In genomic region chr19:32470570-32471263, GRCm38 (mm10) we compare ENCODE assay signal across 13 mouse cellular contexts. TPM values are rescaled to one million over a fixed set of nuclear protein-coding genes. Genes with fewer than 3 reads are reported as not detected.
A peak's percentile ranks its signal among the peaks of the same experiment; 100 is the strongest.
DNase-seq lines count a peak whose midpoint lies in the region; ATAC-seq and TF ChIP-seq lines count a peak whose summit lies in the region.
"Had no signal": no experiment of that assay in that cellular context is flagged by ENCODE, and none has a peak within 500 bp of the region (broad histone marks: within the 10 kb centered on the region; RNA-seq: fewer than 3 reads in every experiment).

No protein-coding gene starts in this region.

- no peaks in the 10 kb centered on the region for H3K27me3 ChIP-seq in forebrain, embryonic 13.5 days
- no peaks in the 10 kb centered on the region for H3K27me3 ChIP-seq in forebrain, embryonic 16.5 days (replicated peaks; ENCODE audit: control insufficient read depth, insufficient read depth, low read length)
- H3K27me3 ChIP-seq in kidney, postnatal 0 days (ENCODE audit: insufficient read depth, low read length), result no peaks in the 10 kb centered on the region
- no peaks in the 10 kb centered on the region for H3K27me3 ChIP-seq in liver, embryonic 12.5 days (replicated peaks)
- no peaks in the 10 kb centered on the region for H3K27me3 ChIP-seq in midbrain, embryonic 16.5 days (ENCODE audit: control insufficient read depth, insufficient read depth, low read depth, low read length)
- no peaks in the 10 kb centered on the region for H3K27me3 ChIP-seq in intestine, embryonic 15.5 days (replicated peaks)
- H3K27me3 ChIP-seq: forebrain, embryonic 12.5 days had no signal

- no peak overlapping the region for H3K4me2 ChIP-seq in forebrain, embryonic 13.5 days
- H3K4me2 ChIP-seq in forebrain, embryonic 16.5 days (ENCODE audit: low read length), result no peak overlapping the region
- H3K4me2 ChIP-seq in kidney, postnatal 0 days (ENCODE audit: low read length), result no peak overlapping the region
- H3K4me2 ChIP-seq in liver, embryonic 12.5 days, result peak overlapping the region; percentile 36
- no peak overlapping the region for H3K4me2 ChIP-seq in midbrain, embryonic 16.5 days (ENCODE audit: low read length)
- no peak overlapping the region for H3K4me2 ChIP-seq in intestine, embryonic 15.5 days (replicated peaks)
- H3K4me2 ChIP-seq: forebrain, embryonic 12.5 days had no signal

- no peak for TF ChIP-seq CTCF in kidney, postnatal 0 days (IDR thresholded peaks at IDR 0.05; ENCODE audit: low read depth)

- no peaks in the 10 kb centered on the region for H3K9me3 ChIP-seq in forebrain, embryonic 13.5 days (replicated peaks)
- H3K9me3 ChIP-seq in forebrain, embryonic 16.5 days (ENCODE audit: control insufficient read depth, low read length), result 0 out of 2 replicates have a peak, but pooled peaks cover 2% of the 10 kb centered on the region
- no peaks in the 10 kb centered on the region for H3K9me3 ChIP-seq in kidney, postnatal 0 days (replicated peaks; ENCODE audit: low read length)
- H3K9me3 ChIP-seq in liver, embryonic 12.5 days (replicated peaks), result no peaks in the 10 kb centered on the region
- H3K9me3 ChIP-seq in midbrain, embryonic 16.5 days (replicated peaks; ENCODE audit: control insufficient read depth, low read length, poor library complexity, severe bottlenecking), result no peaks in the 10 kb centered on the region; the same call in 1 of the 2 replicates
- H3K9me3 ChIP-seq in intestine, embryonic 15.5 days, result no peaks in the 10 kb centered on the region
- H3K9me3 ChIP-seq: forebrain, embryonic 12.5 days; heart, embryonic 10.5 days had no signal

- no peak overlapping the region for H3K9ac ChIP-seq in forebrain, embryonic 13.5 days
- no peak overlapping the region for H3K9ac ChIP-seq in forebrain, embryonic 16.5 days (replicated peaks; ENCODE audit: low read depth, low read length)
- no peak overlapping the region for H3K9ac ChIP-seq in kidney, postnatal 0 days (ENCODE audit: low read depth, low read length)
- no peak overlapping the region for H3K9ac ChIP-seq in liver, embryonic 12.5 days
- no peak overlapping the region for H3K9ac ChIP-seq in midbrain, embryonic 16.5 days (ENCODE audit: low read depth, low read length)
- H3K9ac ChIP-seq in intestine, embryonic 15.5 days, result no peak overlapping the region
- H3K9ac ChIP-seq: forebrain, embryonic 12.5 days had no signal

- 0 out of 2 replicates have a peak, but pooled peaks have one; percentile 36 for ATAC-seq in forebrain, embryonic 13.5 days
- no peak for ATAC-seq in forebrain, embryonic 16.5 days
- ATAC-seq in kidney, postnatal 0 days (replicated peaks; ENCODE audit: low FRiP score, low read depth), result 0 out of 2 replicates have a peak, but pooled peaks have one; percentile 17
- 0 out of 2 replicates have a peak, but pooled peaks have one; percentile 33 for ATAC-seq in liver, embryonic 12.5 days
- peak; percentile 60; the same call in 1 of the 2 replicates for ATAC-seq in midbrain, embryonic 16.5 days
- no peak for ATAC-seq in intestine, embryonic 15.5 days

- no peaks in the 10 kb centered on the region for H3K36me3 ChIP-seq in forebrain, embryonic 13.5 days (ENCODE audit: poor library complexity, severe bottlenecking)
- H3K36me3 ChIP-seq in forebrain, embryonic 16.5 days (ENCODE audit: control insufficient read depth, insufficient read depth), result no peaks in the 10 kb centered on the region
- no peaks in the 10 kb centered on the region for H3K36me3 ChIP-seq in kidney, postnatal 0 days (ENCODE audit: insufficient read depth, low read length)
- H3K36me3 ChIP-seq in liver, embryonic 12.5 days, result no peaks in the 10 kb centered on the region
- no peaks in the 10 kb centered on the region for H3K36me3 ChIP-seq in midbrain, embryonic 16.5 days (ENCODE audit: control insufficient read depth, insufficient read depth, low read length)
- H3K36me3 ChIP-seq in intestine, embryonic 15.5 days, result no peaks in the 10 kb centered on the region
- H3K36me3 ChIP-seq: forebrain, embryonic 12.5 days; heart, embryonic 10.5 days had no signal

- H3K27ac ChIP-seq in forebrain, embryonic 13.5 days, result no peak overlapping the region
- no peak overlapping the region for H3K27ac ChIP-seq in forebrain, embryonic 16.5 days (ENCODE audit: low read length)
- H3K27ac ChIP-seq in kidney, postnatal 0 days, result no peak overlapping the region
- no peak overlapping the region for H3K27ac ChIP-seq in liver, embryonic 12.5 days
- H3K27ac ChIP-seq in midbrain, embryonic 16.5 days (ENCODE audit: low read length), result no peak overlapping the region
- no peak overlapping the region for H3K27ac ChIP-seq in intestine, embryonic 15.5 days
- H3K27ac ChIP-seq: forebrain, embryonic 12.5 days; heart, embryonic 10.5 days had no signal

- no peaks in the 10 kb centered on the region for H3K4me1 ChIP-seq in forebrain, embryonic 13.5 days
- no peaks in the 10 kb centered on the region for H3K4me1 ChIP-seq in forebrain, embryonic 16.5 days (replicated peaks; ENCODE audit: control insufficient read depth, insufficient read depth, low read length)
- H3K4me1 ChIP-seq in kidney, postnatal 0 days (replicated peaks; ENCODE audit: insufficient read depth, low read length), result no peaks in the 10 kb centered on the region
- peaks cover 30% of the 10 kb centered on the region for H3K4me1 ChIP-seq in liver, embryonic 12.5 days
- H3K4me1 ChIP-seq in midbrain, embryonic 16.5 days (ENCODE audit: control insufficient read depth, insufficient read depth, low read length), result no peaks in the 10 kb centered on the region
- H3K4me1 ChIP-seq in intestine, embryonic 15.5 days (replicated peaks), result no peaks in the 10 kb centered on the region
- H3K4me1 ChIP-seq: forebrain, embryonic 12.5 days; heart, embryonic 10.5 days had no signal

- no peak for DNase-seq in kidney, postnatal 0 days (ENCODE audit: low spot score)
- DNase-seq in kidney, adult 11 months, result no peak
- no peak for DNase-seq in layer of hippocampus, adult 9-11 months
- DNase-seq: adrenal gland, adult 8-10 months; gastrocnemius, postnatal 14 days; thymus, adult 18-20 months had no signal

- 90% methylated on average over 13 of the region's 13 CpGs for WGBS in forebrain, embryonic 13.5 days
- 89% methylated on average over 13 of the region's 13 CpGs for WGBS in forebrain, embryonic 16.5 days
- WGBS in kidney, postnatal 0 days, result 89% methylated on average over 13 of the region's 13 CpGs
- 71% methylated on average over 13 of the region's 13 CpGs for WGBS in liver, embryonic 12.5 days (ENCODE audit: insufficient replicate concordance)
- 93% methylated on average over 13 of the region's 13 CpGs for WGBS in midbrain, embryonic 16.5 days
- 81% methylated on average over 13 of the region's 13 CpGs for WGBS in intestine, embryonic 15.5 days

- H3K4me3 ChIP-seq in forebrain, embryonic 13.5 days, result no peak overlapping the region
- no peak overlapping the region for H3K4me3 ChIP-seq in forebrain, embryonic 16.5 days (replicated peaks; ENCODE audit: low read length)
- no peak overlapping the region for H3K4me3 ChIP-seq in kidney, postnatal 0 days (replicated peaks; ENCODE audit: low read depth, low read length)
- H3K4me3 ChIP-seq in liver, embryonic 12.5 days, result no peak overlapping the region
- H3K4me3 ChIP-seq in midbrain, embryonic 16.5 days (ENCODE audit: low read depth, low read length), result no peak overlapping the region
- H3K4me3 ChIP-seq in intestine, embryonic 15.5 days (replicated peaks), result no peak overlapping the region
- H3K4me3 ChIP-seq: forebrain, embryonic 12.5 days; heart, embryonic 10.5 days had no signal

RNA-seq across cellular contexts. Expression of gene Rpl9-ps6, which starts 4.3 kb away (rescaled TPM):
- polyA plus RNA-seq in forebrain, embryonic 13.5 days (2015; fragmentation: Nextera tagmentation; extraction: Ambion mirVana), result 98.9 and 101 TPM in 2 replicates
- polyA plus RNA-seq in forebrain, embryonic 16.5 days (2015; fragmentation: Nextera tagmentation; extraction: Ambion mirVana), result 54.2 and 66.8 TPM in 2 replicates
- polyA plus RNA-seq in kidney, postnatal 0 days (2015; fragmentation: Nextera tagmentation; extraction: Ambion mirVana), result 145 and 154 TPM in 2 replicates
- 72.7 and 75.0 TPM in 2 replicates for polyA plus RNA-seq in liver, embryonic 12.5 days (2016; fragmentation: Nextera tagmentation; extraction: Ambion mirVana)
- 44.7 and 48.2 TPM in 2 replicates for polyA plus RNA-seq in midbrain, embryonic 16.5 days (2015; fragmentation: Nextera tagmentation; extraction: Ambion mirVana)
- polyA plus RNA-seq in intestine, embryonic 15.5 days (2015; fragmentation: Nextera tagmentation; extraction: Ambion mirVana), result 144 and 146 TPM in 2 replicates

RNA-seq across cellular contexts. Expression of gene Minpp1, which starts 14.9 kb away (rescaled TPM):
- polyA plus RNA-seq in forebrain, embryonic 13.5 days (2015; fragmentation: Nextera tagmentation; extraction: Ambion mirVana), result 38.6 and 43.6 TPM in 2 replicates
- 49.5 TPM in 2 replicates for polyA plus RNA-seq in forebrain, embryonic 16.5 days (2015; fragmentation: Nextera tagmentation; extraction: Ambion mirVana)
- polyA plus RNA-seq in kidney, postnatal 0 days (2015; fragmentation: Nextera tagmentation; extraction: Ambion mirVana), result 71.8 and 73.2 TPM in 2 replicates
- 118 and 120 TPM in 2 replicates for polyA plus RNA-seq in liver, embryonic 12.5 days (2016; fragmentation: Nextera tagmentation; extraction: Ambion mirVana)
- 64.4 and 65.4 TPM in 2 replicates for polyA plus RNA-seq in midbrain, embryonic 16.5 days (2015; fragmentation: Nextera tagmentation; extraction: Ambion mirVana)
- 58.0 and 66.9 TPM in 2 replicates for polyA plus RNA-seq in intestine, embryonic 15.5 days (2015; fragmentation: Nextera tagmentation; extraction: Ambion mirVana)

Comparison
In these comparisons a context has a peak if more than half of its experiments do, and no peak if none do; other contexts are left out.
1. ATAC-seq: peak in forebrain, embryonic 13.5 days (single experiment), kidney, postnatal 0 days (single experiment), liver, embryonic 12.5 days (single experiment) and midbrain, embryonic 16.5 days (single experiment); none in forebrain, embryonic 16.5 days (single experiment) and intestine, embryonic 15.5 days (single experiment).